Mouse (Mus musculus) testis, adult 2 months (tissue): ENCODE data around the gene Cnpy2.

Experiments used
- CTCF ChIP-seq: fragments of 200-500 bp; IDR thresholded peaks from 2 replicates; pipeline ENCODE4 v1.5.1; 2012; ENCODE audit warnings: low read depth, mild to moderate bottlenecking, inconsistent platforms, low read length, moderate library complexity; ENCODE audit not compliant: control insufficient read depth, insufficient read depth, insufficient replicate concordance
- POLR2A ChIP-seq: fragments of 200-500 bp; IDR thresholded peaks from 2 replicates; pipeline ENCODE4 v1.6.1; 2012; ENCODE audit warnings: low read depth, mild to moderate bottlenecking, inconsistent platforms, low read length, moderate library complexity; ENCODE audit not compliant: control insufficient read depth

- no peak for TF ChIP-seq CTCF
- no peak for TF ChIP-seq POLR2A
Measured at GRCm38 (mm10) chr10:128323516-128323915, 1.3 kb downstream of the Cnpy2 start.
